Mouse (Mus musculus) 3134 (cell line): ENCODE measurements around the gene Aven.
A peak's percentile ranks its signal among the peaks of the same experiment; 100 is the strongest.

Experiments used
- DNase-seq: peaks from one replicate; pipeline ENCODE4 v3.0.0-alpha.2; 2011; ENCODE audit warnings: low spot score; ENCODE audit not compliant: insufficient read length; ENCODE audit errors: extremely low read depth

Aven gene

DNA sequence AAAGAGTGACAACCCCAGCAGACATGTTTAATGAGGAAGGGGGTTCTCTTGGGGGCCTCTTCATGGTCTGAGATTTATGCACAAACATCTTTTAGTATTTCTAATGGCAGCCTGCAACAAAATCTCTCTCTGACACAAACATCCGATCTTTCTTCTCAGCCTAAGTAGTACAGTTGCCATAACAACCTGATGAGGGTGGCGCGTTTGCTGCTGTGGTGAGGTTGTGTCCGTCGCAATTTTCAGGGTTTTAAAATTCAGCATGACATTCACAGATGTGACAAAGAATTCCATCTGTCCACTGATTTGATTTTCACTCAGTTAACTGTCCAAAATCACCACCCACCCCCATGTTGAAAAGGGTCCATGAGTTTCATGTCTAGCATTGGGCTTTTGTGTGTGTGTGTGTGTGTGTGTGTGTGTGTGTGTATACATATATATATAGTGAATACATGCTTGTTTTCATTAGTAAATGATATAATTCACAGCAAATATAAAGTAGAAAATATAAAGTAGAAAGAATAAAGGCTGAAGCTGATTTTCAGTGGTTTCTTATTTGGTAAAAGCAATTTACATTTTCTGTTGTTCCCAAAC is 49.0 kb downstream of the Aven start:
- no peak for DNase-seq

GRCm38 (mm10) chr2:112556527-112556926 is 63.8 kb downstream of the Aven start:
- DNase-seq = no peak

DNA sequence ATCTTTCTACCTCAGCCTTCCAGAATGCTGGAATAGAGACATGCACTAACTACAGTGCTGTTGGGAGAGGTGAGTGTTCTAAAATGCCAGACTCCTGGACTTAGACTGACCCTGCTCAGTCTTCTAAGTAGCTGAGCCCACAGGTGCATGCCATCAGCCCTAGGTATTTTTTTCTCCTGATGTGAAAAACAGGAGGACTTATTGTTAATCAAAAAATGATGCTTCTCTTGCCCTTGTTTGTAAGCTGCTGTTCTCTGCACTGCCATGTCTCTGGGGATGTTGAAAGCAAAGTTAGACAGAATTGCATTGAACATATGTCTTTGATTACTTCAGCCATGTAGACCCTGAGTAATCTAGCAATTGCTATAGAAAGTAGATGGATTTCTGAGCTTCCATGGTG is 64.7 kb downstream of the Aven start:
- DNase-seq = no peak

- DNase-seq = no peak
Measured at GRCm38 (mm10) chr2:112561549-112561948, 68.8 kb downstream of the Aven start.

- no peak for DNase-seq
Measured at GRCm38 (mm10) chr2:112565060-112565459, 72.3 kb downstream of the Aven start.

DNA sequence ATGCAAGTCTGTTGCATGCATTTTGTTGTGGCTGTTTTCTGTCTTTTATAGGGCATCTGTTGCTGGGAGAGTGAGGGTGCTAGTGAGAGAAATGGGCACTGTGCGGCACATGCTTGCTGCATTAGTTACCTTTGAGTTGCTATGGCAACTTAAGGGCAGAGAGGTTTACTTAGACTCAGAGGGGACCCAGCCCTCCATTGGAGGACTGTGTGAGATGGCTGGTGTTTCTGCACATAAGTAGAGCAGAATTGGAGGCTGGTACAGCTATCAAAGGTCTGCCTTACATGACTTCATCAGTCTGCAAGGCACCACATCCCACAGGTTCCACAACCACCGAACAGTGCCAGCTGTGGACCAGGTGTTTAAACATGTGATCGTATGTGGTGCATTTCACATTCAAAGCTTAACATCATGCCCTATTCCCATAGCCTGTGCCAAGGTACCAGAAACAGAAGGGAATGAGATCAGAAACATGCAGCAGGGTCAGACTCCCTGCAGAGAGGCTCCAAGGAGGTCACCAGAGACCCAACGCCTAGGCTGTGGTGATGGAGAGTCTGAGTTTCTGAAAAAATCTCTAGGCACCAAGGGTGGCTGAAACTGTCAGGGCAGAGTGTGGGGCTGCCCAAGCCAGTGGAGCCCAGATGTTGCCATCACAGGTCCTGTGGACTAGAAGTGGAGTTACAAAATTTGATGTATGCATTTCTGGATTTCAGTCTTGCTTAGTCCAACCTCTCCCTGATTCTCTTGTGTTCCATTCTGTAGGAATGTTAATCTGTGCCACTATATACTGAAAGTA is 73.7 kb downstream of the Aven start:
- no peak for DNase-seq

GRCm38 (mm10) chr2:112567786-112568185 is 75.0 kb downstream of the Aven start:
- DNase-seq = no peak

DNA sequence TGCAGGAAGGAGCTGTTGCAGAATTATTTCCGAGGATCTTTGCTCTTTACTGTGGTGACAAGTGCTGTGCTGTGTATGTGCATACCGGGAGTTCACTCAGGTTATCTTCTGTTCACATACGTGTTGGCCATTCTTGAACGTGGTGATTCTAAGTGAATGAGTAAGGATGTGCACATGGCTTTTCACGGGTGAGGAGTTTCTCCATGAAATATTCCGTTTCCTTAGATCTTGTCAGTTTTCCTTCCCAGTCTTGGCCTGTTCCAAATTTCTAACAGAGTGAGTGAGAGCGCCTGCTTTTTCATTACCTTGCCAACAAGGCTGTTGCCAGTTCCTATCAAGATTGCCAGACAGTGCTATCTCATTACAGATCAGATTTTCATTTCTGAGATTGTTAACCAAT is 98.2 kb downstream of the Aven start:
- DNase-seq = no peak

- DNase-seq = no peak
Measured at GRCm38 (mm10) chr2:112591451-112591871, 98.7 kb downstream of the Aven start.

- no peak for DNase-seq
Measured at GRCm38 (mm10) chr2:112593322-112593721, 100.6 kb downstream of the Aven start.

DNA sequence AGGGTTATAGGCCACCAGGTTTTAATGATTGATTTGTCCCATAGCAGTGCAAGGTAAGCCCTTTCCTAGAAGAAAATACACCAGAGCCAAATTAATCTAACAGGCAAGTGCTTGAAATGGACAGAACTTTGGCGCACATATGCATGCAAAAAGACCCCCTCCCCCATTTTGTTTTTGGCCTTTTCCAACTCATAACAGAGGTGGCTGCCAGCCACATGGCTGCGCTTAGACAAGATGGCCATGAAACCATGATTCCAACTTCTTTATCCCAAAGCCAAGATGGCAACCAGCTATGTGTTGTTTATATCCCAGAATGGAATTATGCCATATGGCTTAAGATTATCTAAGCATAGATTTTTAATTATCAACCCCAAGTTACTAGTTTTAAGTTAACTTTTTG is 101.0 kb downstream of the Aven start:
- no peak for DNase-seq

DNA sequence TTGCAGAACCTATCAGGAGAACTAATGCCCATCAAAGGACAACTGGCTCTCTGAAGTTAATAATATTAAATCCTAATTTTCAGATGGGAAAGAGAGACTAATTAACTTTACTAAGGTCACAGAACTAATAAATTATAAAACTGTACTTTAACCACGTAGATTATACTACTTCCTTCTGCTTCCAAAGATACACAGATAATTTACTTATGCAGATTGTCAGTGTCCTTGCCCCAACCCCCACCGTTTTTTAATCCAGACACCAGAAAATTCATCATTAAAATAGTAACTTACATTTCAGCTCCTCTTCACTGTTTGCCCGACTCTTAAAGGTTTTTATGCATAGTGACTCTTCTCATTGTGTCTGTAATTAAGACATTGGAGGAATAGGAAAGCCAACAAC is 103.0 kb downstream of the Aven start:
- DNase-seq = no peak

DNA sequence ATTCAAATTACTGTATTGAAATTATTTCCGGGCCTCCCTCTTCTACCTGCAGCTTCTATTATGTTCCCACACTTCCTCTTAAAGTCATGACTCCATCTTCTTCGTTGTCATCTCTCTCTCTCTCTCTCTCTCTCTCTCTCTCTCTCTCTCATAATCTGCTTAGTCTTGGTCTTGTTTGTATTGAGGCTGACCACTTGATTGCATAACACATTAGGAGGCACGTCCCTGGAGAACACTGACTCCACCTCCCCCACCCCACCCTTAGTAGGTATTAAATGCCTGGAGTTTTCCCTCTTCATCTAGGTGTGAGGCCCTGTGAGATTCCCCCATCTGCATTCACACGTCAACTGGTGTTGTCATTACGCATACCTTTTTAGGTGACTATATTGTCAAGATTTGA is 103.7 kb downstream of the Aven start:
- DNase-seq = peak; percentile 8

DNA sequence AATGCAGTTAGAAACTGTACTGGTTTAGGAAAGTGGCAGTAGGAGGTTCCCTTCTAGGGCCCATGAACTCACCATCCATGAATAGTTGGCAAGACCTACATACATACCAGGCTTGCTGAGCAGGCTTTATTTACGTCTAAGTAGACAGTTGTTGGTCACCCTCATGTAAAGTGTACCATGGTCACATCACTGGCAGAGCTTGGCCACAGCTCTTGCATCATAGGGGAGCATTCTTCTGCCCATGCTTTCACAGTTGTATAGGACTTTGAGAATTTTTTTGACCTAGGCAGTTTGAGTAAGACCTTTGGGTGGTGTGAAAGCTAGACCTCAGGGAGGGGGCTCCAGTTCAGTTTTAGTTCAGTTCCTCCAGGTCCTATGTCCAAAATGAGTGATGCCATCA is 104.3 kb downstream of the Aven start:
- DNase-seq = no peak

GRCm38 (mm10) chr2:112600222-112600621 is 107.5 kb downstream of the Aven start:
- DNase-seq = no peak

DNA sequence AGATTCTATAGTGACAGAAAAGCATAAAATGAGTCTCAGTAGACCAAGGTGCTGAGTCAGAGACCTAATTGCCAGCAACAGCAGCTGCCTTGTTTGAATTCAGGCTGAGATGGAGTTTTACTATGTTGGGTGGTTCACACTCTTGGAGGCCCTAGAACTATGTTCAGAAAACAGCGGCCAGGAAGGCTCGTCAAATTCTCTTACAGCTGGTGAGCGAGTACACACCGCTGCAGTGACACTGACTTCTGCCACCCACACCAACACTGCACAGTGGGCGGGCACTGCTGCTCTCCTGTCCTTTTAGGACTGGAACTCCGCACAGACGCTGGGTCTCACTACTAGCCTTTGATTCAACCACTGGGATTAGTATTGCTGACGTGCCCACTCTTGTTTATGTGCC is 109.7 kb downstream of the Aven start:
- DNase-seq = no peak

GRCm38 (mm10) chr2:112606536-112606935 is 113.8 kb downstream of the Aven start:
- no peak for DNase-seq

- DNase-seq = no peak
Measured at GRCm38 (mm10) chr2:112612628-112613027, 119.9 kb downstream of the Aven start.

GRCm38 (mm10) chr2:112614375-112614774 is 121.6 kb downstream of the Aven start:
- DNase-seq = no peak

GRCm38 (mm10) chr2:112617206-112617605 is 124.4 kb downstream of the Aven start:
- DNase-seq = no peak

GRCm38 (mm10) chr2:112625156-112625555 is 132.4 kb downstream of the Aven start:
- DNase-seq = no peak

- no peak for DNase-seq
Measured at GRCm38 (mm10) chr2:112630669-112631068, 137.9 kb downstream of the Aven start.
